Mouse (Mus musculus) liver, embryonic 15.5 days (tissue): Measurements from ENCODE around the gene Maats1. TPM values are rescaled to one million over a fixed set of nuclear protein-coding genes. Genes with fewer than 3 reads are reported as not detected.
A peak's percentile ranks its signal among the peaks of the same experiment; 100 is the strongest.

ENCODE experiments used
- ATAC-seq: fragments of 200-750 bp; cut with Nextera tagmentation; 2 replicates; pipeline ENCODE4 v1.8.0; 2017; ENCODE audit warnings: moderate number of reproducible peaks, mild to moderate bottlenecking, moderate library complexity; ENCODE audit not compliant: insufficient read depth
- H3K27ac ChIP-seq: fragments of 300-500 bp; sonication (generic); replicated peaks from 2 replicates; pipeline ENCODE4 v1.5.1; 2015; ENCODE audit warnings: mild to moderate bottlenecking, inconsistent platforms
- H3K27me3 ChIP-seq: fragments of 300-500 bp; sonication (generic); 2 replicates; pipeline ENCODE4 v1.6.1; 2015; ENCODE audit warnings: mild to moderate bottlenecking, inconsistent platforms
- H3K36me3 ChIP-seq: fragments of 300-500 bp; sonication (generic); replicated peaks from 2 replicates; pipeline ENCODE4 v1.6.1; 2015; ENCODE audit warnings: moderate library complexity, mild to moderate bottlenecking, inconsistent platforms
- H3K4me1 ChIP-seq: fragments of 300-500 bp; sonication (generic); replicated peaks from 2 replicates; pipeline ENCODE4 v1.6.1; 2015; ENCODE audit warnings: inconsistent platforms
- H3K4me2 ChIP-seq: fragments of 300-500 bp; sonication (generic); 2 replicates; pipeline ENCODE4 v1.6.1; 2015; ENCODE audit warnings: moderate library complexity, mild to moderate bottlenecking, inconsistent platforms
- H3K4me3 ChIP-seq: fragments of 300-500 bp; sonication (generic); replicated peaks from 2 replicates; pipeline ENCODE4 v1.5.1; 2015; ENCODE audit warnings: mild to moderate bottlenecking, inconsistent platforms
- H3K9ac ChIP-seq: fragments of 300-500 bp; sonication (generic); 2 replicates; pipeline ENCODE4 v1.6.1; 2015; ENCODE audit warnings: moderate library complexity, mild to moderate bottlenecking, inconsistent platforms
- H3K9me3 ChIP-seq: fragments of 300-500 bp; sonication (generic); replicated peaks from 2 replicates; pipeline ENCODE4 v1.6.1; 2016; ENCODE audit warnings: inconsistent platforms
- WGBS: fragments of 180-500 bp; shearing (Covaris S2); methylation state at CpG from one replicate; pipeline ENCODE4 v1.1.7; 2015; ENCODE audit warnings: mixed read lengths; ENCODE audit not compliant: insufficient replicate concordance; 5-methylcytosine and 5-hydroxymethylcytosine counted together
- polyA plus RNA-seq: library from polyadenylated mRNA; unstranded; fragments of >200 nt; fragmentation: Nextera tagmentation; extraction: Ambion mirVana; gene quantifications from 2 replicates; pipeline ENCODE4 v1.2.1, GENCODE M21; 2015

The Maats1 gene
- polyA plus RNA-seq, 1 experiment from 2014 or later, result 0.03 TPM

DNA sequence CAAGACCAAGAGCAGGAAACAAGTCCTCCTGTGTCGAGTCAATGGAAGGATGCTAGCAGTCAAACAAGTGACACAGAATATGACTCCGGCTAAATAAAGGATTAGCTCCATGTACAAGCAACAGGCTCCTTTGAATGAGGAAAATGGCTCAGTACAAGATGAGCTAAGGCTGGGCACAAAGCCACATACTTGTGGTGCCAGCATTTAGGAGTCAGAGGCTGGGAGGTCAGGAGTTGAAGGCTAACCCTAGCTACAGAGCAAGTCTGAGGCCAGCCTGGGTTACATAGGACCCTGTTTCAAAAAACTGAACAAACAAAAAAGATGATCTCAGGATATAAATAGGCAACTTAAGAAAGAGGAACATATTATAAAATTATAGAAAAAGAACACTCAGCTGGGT is 51.8 kb downstream of the Maats1 start:
- Histone ChIP-seq H3K27me3 (no peaks in the 10 kb centered on the region), H3K4me1 (peaks cover 6% of the 10 kb centered on the region; the same call in 1 of the 2 replicates), H3K36me3 (no peaks in the 10 kb centered on the region), H3K4me3 (no peak overlapping the region), H3K9ac (no peak overlapping the region), H3K9me3 (no peaks in the 10 kb centered on the region), H3K27ac (no peak overlapping the region), H3K4me2 (no peak overlapping the region)
- WGBS, result 43% methylated on average over 2 of the region's 2 CpGs
- no peak for ATAC-seq

DNA sequence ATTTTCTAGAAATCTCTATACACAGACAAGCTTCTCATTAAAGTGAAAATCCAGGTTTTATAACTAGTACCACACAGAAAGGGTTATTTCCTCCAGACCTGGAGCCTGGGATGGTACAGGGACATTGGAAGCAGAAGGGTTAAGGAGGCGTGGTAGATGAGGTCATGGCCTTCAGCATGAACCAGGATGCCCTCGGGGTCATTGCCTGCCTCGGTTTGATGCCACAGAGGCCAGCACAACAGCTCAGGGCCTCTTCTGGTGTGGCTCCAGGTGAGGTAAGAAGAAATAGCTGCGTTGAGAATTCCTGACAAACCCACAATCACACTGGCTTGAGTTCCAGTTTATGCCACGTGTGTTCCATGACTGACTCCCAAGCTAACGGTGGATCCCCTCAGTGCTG is 53.1 kb downstream of the Maats1 start:
- no peaks in the 10 kb centered on the region for H3K36me3 ChIP-seq
- 0 out of 2 replicates have a peak overlapping the region, but pooled peaks have one; percentile 76 for H3K27ac ChIP-seq
- no peak overlapping the region for H3K4me3 ChIP-seq
- no peak for ATAC-seq
- no peaks in the 10 kb centered on the region for H3K27me3 ChIP-seq
- peaks cover 7% of the 10 kb centered on the region; the same call in 1 of the 2 replicates for H3K4me1 ChIP-seq
- no peaks in the 10 kb centered on the region for H3K9me3 ChIP-seq
- no peak overlapping the region for H3K9ac ChIP-seq
- H3K4me2 ChIP-seq, result 0 out of 2 replicates have a peak overlapping the region, but pooled peaks have one; percentile 4
- WGBS, result 24% methylated on average over 6 of the region's 6 CpGs

DNA sequence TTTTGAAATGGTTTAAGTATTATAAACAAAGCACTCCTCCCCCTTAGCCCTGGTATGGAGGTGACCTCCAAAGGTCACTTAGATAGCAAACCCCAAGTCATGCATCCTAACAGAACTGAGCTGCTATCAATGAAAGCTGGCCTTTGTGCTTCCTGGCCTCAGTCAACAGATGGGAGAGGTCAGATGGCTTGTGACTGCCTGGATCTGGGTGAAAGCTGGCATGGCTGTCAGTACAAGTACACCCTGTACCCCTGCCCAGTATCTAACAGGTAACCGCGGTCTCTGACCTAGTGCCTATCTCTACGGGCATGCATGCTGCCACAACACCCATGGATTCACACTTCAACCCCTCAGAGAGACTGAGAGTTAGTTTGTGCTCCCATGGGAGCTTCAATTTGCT is 54.2 kb downstream of the Maats1 start:
- H3K4me2 ChIP-seq, result peak overlapping the region; percentile 21; the same call in 1 of the 2 replicates
- WGBS, result 46% methylated on average over 3 of the region's 3 CpGs
- no peaks in the 10 kb centered on the region for H3K9me3 ChIP-seq
- peaks cover 7% of the 10 kb centered on the region; the same call in 1 of the 2 replicates for H3K4me1 ChIP-seq
- no peaks in the 10 kb centered on the region for H3K36me3 ChIP-seq
- H3K27me3 ChIP-seq, result no peaks in the 10 kb centered on the region
- H3K4me3 ChIP-seq, result no peak overlapping the region
- no peak overlapping the region for H3K9ac ChIP-seq
- H3K27ac ChIP-seq, result peak overlapping the region; percentile 76
- peak; percentile 75 for ATAC-seq

DNA sequence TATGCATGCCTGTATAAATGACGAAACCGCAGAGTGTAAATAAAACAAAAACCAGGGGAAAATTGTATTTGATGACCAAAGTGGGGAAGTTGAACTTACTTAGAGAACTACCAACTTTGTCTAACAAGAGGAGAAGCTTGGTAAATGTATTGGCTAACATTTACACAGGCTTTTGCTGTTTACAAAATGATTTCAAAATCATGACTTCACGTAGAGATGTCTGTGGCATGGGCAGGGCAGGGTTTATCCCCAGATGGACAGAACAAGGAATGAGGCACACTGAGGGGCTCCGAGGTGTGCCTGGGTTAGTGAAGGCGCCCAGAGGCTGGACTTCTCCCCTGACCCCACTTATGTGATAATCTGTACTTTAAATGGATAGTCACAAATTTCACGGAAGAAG is 54.6 kb downstream of the Maats1 start:
- H3K27ac ChIP-seq, result peak overlapping the region; percentile 76

DNA sequence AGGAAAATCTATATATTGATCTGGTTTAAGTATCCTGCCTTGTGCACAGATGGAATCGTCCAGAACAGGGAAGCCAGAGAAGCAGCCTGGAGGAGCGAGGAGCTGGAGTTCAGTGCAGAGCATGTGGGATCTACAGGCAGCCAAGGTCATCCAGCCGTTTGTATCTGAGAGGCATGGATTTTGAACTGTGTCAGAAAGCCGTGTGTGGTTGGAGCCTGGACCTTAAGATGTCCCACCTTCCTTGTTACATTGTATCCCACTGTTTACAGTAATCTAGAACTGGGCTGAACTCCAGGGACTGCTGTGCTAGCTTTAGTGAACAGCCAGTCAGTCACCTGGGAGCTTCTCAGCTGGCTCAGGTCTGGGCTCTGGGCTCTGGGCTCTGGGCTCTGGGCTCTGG is 55.4 kb downstream of the Maats1 start:
- Histone ChIP-seq H3K9me3 (no peaks in the 10 kb centered on the region), H3K4me1 (peaks cover 9% of the 10 kb centered on the region; the same call in 1 of the 2 replicates), H3K27ac (peak overlapping the region; percentile 69), H3K36me3 (no peaks in the 10 kb centered on the region), H3K4me3 (no peak overlapping the region), H3K27me3 (no peaks in the 10 kb centered on the region), H3K4me2 (0 out of 2 replicates have a peak overlapping the region, but pooled peaks have one; percentile 16), H3K9ac (no peak overlapping the region)
- no peak for ATAC-seq
- 47% methylated on average over 4 of the region's 4 CpGs for WGBS

More for the DNA sequence above, 54.6 kb downstream of the Maats1 start:
- H3K4me3 ChIP-seq, result no peak overlapping the region
- H3K36me3 ChIP-seq, result no peaks in the 10 kb centered on the region
- H3K27me3 ChIP-seq, result no peaks in the 10 kb centered on the region
- 50% methylated on average over 6 of the region's 6 CpGs for WGBS
- H3K4me1 ChIP-seq, result peaks cover 7% of the 10 kb centered on the region; the same call in 1 of the 2 replicates
- no peak overlapping the region for H3K9ac ChIP-seq
- ATAC-seq, result peak; percentile 68
- H3K4me2 ChIP-seq, result peak overlapping the region; percentile 21; the same call in 1 of the 2 replicates
- H3K9me3 ChIP-seq, result no peaks in the 10 kb centered on the region

DNA sequence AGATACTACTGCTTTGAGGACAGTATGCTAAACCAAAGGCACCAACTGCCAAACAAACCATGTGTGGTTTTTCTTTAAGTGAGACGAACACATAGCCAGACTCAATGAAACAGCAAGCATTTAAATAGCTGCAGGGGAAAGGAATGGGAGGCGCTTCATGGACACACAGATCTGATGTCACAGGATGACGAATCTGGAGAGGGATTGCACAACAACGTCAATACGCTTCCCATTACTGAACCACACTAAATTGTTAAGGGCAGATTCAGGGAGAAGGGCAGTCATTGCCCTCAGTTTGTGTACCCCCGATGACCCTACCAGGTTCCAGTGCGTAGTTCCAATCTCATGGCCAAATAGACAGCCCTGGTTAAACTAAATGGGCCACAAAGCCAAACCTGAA is 56.1 kb downstream of the Maats1 start:
- Histone ChIP-seq H3K9me3 (no peaks in the 10 kb centered on the region), H3K36me3 (no peaks in the 10 kb centered on the region), H3K4me3 (no peak overlapping the region), H3K4me1 (peaks cover 10% of the 10 kb centered on the region; the same call in 1 of the 2 replicates), H3K27me3 (no peaks in the 10 kb centered on the region), H3K27ac (peak overlapping the region; percentile 72), H3K4me2 (no peak overlapping the region), H3K9ac (no peak overlapping the region)
- 56% methylated on average over 7 of the region's 7 CpGs for WGBS
- ATAC-seq, result no peak

DNA sequence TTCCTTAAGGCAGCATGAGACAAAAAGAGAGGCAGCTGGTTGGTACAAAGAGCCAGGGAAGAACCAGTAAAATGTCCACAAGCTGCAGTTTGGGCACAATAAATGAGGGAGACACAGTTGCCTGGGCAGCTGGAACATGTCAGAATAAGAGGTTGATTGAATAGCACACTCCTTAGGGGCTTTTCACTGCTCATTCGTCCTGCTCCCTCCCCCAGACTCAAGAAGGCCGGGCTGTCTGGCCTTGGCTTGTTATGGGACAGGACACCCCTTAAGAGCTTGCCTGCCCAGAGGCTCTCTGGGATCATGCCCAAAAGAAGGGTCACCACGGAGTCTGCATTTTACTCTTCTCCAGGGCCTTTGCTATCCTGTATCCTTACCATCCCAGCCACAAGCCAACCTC is 58.6 kb downstream of the Maats1 start:
- Histone ChIP-seq H3K27ac (peak overlapping the region; percentile 72; the same call in 1 of the 2 replicates), H3K4me1 (peaks cover 7% of the 10 kb centered on the region; the same call in 1 of the 2 replicates)

DNA sequence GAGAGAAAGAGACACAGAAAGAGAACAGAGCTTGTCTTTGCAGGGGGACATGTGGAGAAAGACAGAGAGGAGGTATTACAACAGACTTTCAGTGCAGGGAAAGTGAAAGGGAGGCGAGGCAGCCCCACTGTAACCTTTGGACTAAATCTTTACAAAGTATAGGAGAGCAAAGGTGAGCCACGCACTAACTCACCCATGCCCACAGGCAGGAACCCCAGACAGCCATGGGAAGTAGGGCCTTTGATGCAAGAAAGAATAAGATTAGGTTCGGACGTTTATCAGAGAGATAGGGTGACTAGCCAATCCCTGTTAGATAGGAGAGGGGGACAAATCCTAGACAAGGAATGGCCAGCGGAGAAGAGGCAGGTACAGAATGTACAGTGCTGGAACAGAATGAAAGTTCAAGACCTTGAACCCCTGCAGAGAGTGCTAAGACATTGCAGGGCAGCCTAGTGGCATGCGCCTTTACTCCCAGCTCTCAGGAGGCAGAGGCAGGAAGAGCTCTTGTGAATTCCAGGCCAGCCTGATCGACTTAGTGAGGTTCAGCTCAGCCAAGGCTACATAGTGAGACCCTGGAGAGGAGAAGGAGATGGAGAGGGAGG is 59.3 kb downstream of the Maats1 start:
- WGBS, result 47% methylated on average over 7 of the region's 7 CpGs
- no peaks in the 10 kb centered on the region for H3K9me3 ChIP-seq
- peak; percentile 41 for ATAC-seq
- no peak overlapping the region for H3K4me3 ChIP-seq
- peaks cover 7% of the 10 kb centered on the region; the same call in 1 of the 2 replicates for H3K4me1 ChIP-seq
- no peaks in the 10 kb centered on the region for H3K27me3 ChIP-seq
- H3K27ac ChIP-seq, result peak overlapping the region; percentile 72
- no peaks in the 10 kb centered on the region for H3K36me3 ChIP-seq
- H3K4me2 ChIP-seq, result peak overlapping the region; percentile 6; the same call in 1 of the 2 replicates
- no peak overlapping the region for H3K9ac ChIP-seq

More for the DNA sequence above, 58.6 kb downstream of the Maats1 start:
- no peak overlapping the region for H3K9ac ChIP-seq
- no peak overlapping the region for H3K4me3 ChIP-seq
- H3K4me2 ChIP-seq, result no peak overlapping the region
- no peaks in the 10 kb centered on the region for H3K9me3 ChIP-seq
- no peaks in the 10 kb centered on the region for H3K27me3 ChIP-seq
- WGBS, result 47% methylated on average over 3 of the region's 3 CpGs
- ATAC-seq, result no peak
- no peaks in the 10 kb centered on the region for H3K36me3 ChIP-seq

DNA sequence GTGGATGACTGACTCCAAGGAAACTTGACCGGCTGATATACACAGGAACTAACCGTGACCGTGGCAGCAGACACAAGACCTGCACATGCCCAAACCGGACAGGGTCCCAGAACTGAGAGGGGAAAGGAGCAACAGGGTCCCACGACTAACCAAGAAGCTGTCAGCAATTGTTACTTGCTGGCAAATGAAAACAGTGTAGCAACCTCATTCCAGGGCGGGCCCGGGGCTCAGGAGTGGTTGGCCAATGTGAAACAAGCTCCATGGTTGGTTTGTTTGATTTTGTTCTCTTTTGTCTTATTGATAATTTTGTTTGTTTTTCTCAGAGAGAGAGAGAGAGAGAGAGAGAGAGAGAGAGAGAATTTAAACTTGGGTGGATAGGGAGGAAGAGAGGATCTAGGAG is 61.0 kb downstream of the Maats1 start:
- no peak overlapping the region for H3K4me2 ChIP-seq
- WGBS, result 56% methylated on average over 7 of the region's 7 CpGs
- ATAC-seq, result no peak

DNA sequence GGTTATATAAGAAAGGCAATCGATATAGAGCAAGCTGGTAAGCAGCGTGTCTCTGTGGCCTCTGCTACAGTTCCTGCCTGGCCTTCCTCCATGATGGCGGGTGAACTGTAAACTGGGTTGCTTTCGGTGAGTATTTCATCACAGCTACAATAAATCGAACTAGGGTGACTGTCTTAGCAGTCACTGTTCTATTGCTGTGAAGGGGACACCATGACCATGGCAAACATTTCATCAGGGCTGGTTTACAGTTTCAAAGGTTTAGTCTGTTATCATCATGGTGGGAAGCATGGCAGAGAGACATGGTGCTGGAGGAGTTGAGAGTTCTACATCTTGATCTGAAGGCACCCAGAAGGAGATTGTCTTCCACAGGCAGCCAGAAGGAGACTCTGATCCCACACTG is 62.1 kb downstream of the Maats1 start:
- 67% methylated on average over 5 of the region's 5 CpGs for WGBS
- H3K27me3 ChIP-seq, result no peaks in the 10 kb centered on the region
- peak; percentile 35; the same call in 1 of the 2 replicates for ATAC-seq
- H3K9me3 ChIP-seq, result no peaks in the 10 kb centered on the region
- no peak overlapping the region for H3K9ac ChIP-seq
- H3K4me1 ChIP-seq, result 0 out of 2 replicates have a peak, but pooled peaks cover 4% of the 10 kb centered on the region
- no peak overlapping the region; the same call in 1 of the 2 replicates for H3K27ac ChIP-seq
- no peak overlapping the region for H3K4me3 ChIP-seq
- H3K4me2 ChIP-seq, result no peak overlapping the region
- H3K36me3 ChIP-seq, result no peaks in the 10 kb centered on the region

More for the DNA sequence above, 61.0 kb downstream of the Maats1 start:
- Histone ChIP-seq H3K9ac (no peak overlapping the region), H3K4me1 (peaks cover 7% of the 10 kb centered on the region; the same call in 1 of the 2 replicates), H3K27me3 (no peaks in the 10 kb centered on the region), H3K9me3 (no peaks in the 10 kb centered on the region), H3K27ac (no peak overlapping the region), H3K36me3 (no peaks in the 10 kb centered on the region), H3K4me3 (no peak overlapping the region)

DNA sequence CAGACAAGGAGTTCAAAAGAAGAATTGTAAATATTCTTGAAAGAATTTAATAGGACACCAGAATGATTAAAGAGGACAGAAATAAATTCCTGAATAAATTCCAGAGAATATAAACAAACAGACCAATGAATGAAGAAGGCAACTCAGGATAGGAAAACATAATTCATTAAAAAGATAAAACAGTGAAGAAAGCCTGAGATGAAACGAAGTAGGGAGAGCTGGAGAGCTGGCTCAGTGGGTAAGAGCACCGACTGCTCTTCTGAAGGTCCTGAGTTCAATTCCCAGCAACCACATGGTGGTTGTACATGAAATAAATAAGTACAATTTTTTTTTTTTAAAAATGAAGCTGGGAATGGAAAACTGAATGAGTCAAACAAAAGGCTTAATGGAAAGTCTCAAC is 67.2 kb downstream of the Maats1 start:
- Histone ChIP-seq H3K27ac (no peak overlapping the region), H3K36me3 (no peaks in the 10 kb centered on the region), H3K4me1 (no peaks in the 10 kb centered on the region), H3K9me3 (no peaks in the 10 kb centered on the region), H3K27me3 (no peaks in the 10 kb centered on the region), H3K4me2 (no peak overlapping the region), H3K9ac (no peak overlapping the region), H3K4me3 (no peak overlapping the region)
- WGBS, result 54% methylated on average over 2 of the region's 2 CpGs
- no peak for ATAC-seq
